Mouse (Mus musculus): ENCODE results near the gene Tlr9.

- TF ChIP-seq POLR2A (IDR thresholded peaks at IDR 0.05; ENCODE audit: low read depth, low read length) (no peak), CTCF (IDR thresholded peaks at IDR 0.05; ENCODE audit: borderline replicate concordance, insufficient read depth, low read length) (no peak)
Measured at GRCm38 (mm10) chr9:106231816-106232215, 9.4 kb downstream of the Tlr9 start.
